Mouse (Mus musculus): Measurements from ENCODE around the gene Btnl10. TPM values are rescaled to one million over a fixed set of nuclear protein-coding genes. Genes with fewer than 3 reads are reported as not detected.
A peak's percentile ranks its signal among the peaks of the same experiment; 100 is the strongest.

Btnl10 gene
- polyA plus RNA-seq, 1 experiment from 2014 or later: not detected

DNA sequence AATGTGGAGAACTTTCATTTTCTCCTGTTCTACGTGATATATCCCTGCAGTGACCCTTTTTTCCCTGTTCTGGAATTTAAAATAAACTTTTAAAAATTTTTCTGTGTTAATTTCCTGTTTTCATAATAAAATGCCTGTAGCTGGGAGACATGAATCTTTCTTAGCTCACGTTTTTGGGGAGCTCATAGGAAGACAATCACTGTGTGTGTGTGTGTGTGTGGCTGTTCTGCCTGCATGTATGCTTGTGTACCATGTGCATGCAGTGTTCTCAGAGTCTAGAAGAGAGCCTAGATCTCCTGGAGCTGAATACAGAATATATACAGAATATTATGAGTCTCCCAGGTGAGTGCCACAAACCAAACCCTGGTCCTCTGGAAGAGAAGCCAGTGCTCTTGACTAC is 9.3 kb downstream of the Btnl10 start:
- Histone ChIP-seq H3K27me3 (ENCODE audit: control insufficient read depth, insufficient read depth, low read length) (no peaks in the 10 kb centered on the region), H3K4me3 (ENCODE audit: low read depth, low read length) (no peak overlapping the region), H3K27ac (replicated peaks) (no peak overlapping the region), H3K9ac (ENCODE audit: low read length) (no peak overlapping the region), H3K4me2 (replicated peaks; ENCODE audit: low read depth) (no peak overlapping the region), H3K9me3 (ENCODE audit: control insufficient read depth, low read length) (no peaks in the 10 kb centered on the region), H3K36me3 (ENCODE audit: control insufficient read depth, insufficient read depth, low read length) (peaks cover 4% of the 10 kb centered on the region; the same call in 1 of the 2 replicates), H3K4me1 (replicated peaks; ENCODE audit: control insufficient read depth, insufficient read depth) (no peaks in the 10 kb centered on the region)
- no peak for DNase-seq (ENCODE audit: low spot score)
- 61% methylated on average over 2 of the region's 2 CpGs for WGBS
- no peak for TF ChIP-seq CTCF (IDR thresholded peaks at IDR 0.05; ENCODE audit: low read depth)
- TF ChIP-seq EP300 (optimal IDR thresholded peaks at IDR 0.05): no peak
- no peak for ATAC-seq (ENCODE audit: low FRiP score, low TSS enrichment)

DNA sequence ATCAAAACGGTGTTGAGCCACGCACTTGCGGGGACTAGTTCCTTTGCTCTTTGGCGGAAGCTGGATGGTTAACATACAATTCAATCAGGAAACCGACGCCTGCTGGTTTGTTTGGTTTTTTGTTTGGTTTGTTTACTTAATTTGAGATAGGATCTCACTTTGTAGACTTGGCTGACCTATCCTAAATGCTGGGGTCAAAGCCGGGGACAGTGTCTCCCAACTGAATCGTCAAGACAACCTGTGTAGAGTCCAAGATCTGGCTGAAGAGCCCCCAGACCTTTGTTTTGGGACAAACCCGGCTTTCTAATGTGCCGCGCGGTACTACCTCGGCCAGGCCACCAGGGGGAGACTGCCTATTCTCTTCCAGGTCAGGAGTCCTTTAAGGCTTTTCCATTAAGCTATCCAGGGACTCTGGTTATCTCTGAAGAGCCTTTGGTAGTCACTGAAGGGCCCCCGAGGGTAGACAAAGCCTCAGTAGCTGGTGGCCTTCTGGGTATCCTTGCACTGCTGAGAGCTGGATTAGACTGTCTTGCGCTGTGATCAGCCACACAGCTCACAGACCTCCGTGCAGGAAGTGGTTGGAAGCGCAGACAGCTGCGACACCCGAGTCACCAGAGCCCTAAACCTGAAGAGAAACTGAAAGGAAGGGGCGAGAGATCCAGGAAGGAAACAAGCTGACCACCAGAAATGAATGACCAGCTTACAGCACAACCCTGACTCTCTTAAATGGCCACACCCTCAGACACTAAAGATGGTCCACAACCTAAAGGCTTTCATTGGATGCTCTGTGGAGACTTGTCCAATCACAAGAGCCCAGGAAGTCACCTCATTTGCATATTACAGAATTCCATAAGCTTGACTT is 10.3 kb downstream of the Btnl10 start:
- DNase-seq (ENCODE audit: low spot score): peak; percentile 80
- no peaks in the 10 kb centered on the region for H3K9me3 ChIP-seq (ENCODE audit: control insufficient read depth, low read length)
- peak; percentile 82 for ATAC-seq (ENCODE audit: low FRiP score, low TSS enrichment)
- H3K27me3 ChIP-seq (ENCODE audit: control insufficient read depth, insufficient read depth, low read length): no peaks in the 10 kb centered on the region
- H3K4me2 ChIP-seq (replicated peaks; ENCODE audit: low read depth): peak overlapping the region; percentile 52
- TF ChIP-seq CTCF (IDR thresholded peaks at IDR 0.05; ENCODE audit: low read depth) (peak; percentile 84), EP300 (optimal IDR thresholded peaks at IDR 0.05) (no peak)
- 19% methylated on average over 20 of the region's 20 CpGs for whole genome bisulfite sequencing
- H3K36me3 ChIP-seq (ENCODE audit: control insufficient read depth, insufficient read depth, low read length): peaks cover 8% of the 10 kb centered on the region; the same call in 1 of the 2 replicates
- no peaks in the 10 kb centered on the region for H3K4me1 ChIP-seq (replicated peaks; ENCODE audit: control insufficient read depth, insufficient read depth)
- H3K4me3 ChIP-seq (ENCODE audit: low read depth, low read length): peak overlapping the region; percentile 21; the same call in 1 of the 2 replicates
- no peak overlapping the region for H3K9ac ChIP-seq (ENCODE audit: low read length)
- no peak overlapping the region; the same call in 1 of the 2 replicates for H3K27ac ChIP-seq (replicated peaks)

GRCm38 (mm10) chr11:58929055-58929454 is 11.3 kb downstream of the Btnl10 start:
- Histone ChIP-seq H3K27me3 (ENCODE audit: control insufficient read depth, insufficient read depth, low read length) (no peaks in the 10 kb centered on the region), H3K4me2 (replicated peaks; ENCODE audit: low read depth) (no peak overlapping the region), H3K9me3 (ENCODE audit: control insufficient read depth, low read length) (no peaks in the 10 kb centered on the region), H3K4me1 (replicated peaks; ENCODE audit: control insufficient read depth, insufficient read depth) (no peaks in the 10 kb centered on the region), H3K36me3 (ENCODE audit: control insufficient read depth, insufficient read depth, low read length) (peaks cover 11% of the 10 kb centered on the region; the same call in 1 of the 2 replicates), H3K27ac (replicated peaks) (no peak overlapping the region), H3K4me3 (ENCODE audit: low read depth, low read length) (no peak overlapping the region), H3K9ac (ENCODE audit: low read length) (no peak overlapping the region)
- 67% methylated on average over 4 of the region's 4 CpGs for WGBS
- no peak for DNase-seq (ENCODE audit: low spot score)
- no peak for ATAC-seq (ENCODE audit: low FRiP score, low TSS enrichment)
- TF ChIP-seq CTCF (IDR thresholded peaks at IDR 0.05; ENCODE audit: low read depth) (no peak), EP300 (optimal IDR thresholded peaks at IDR 0.05) (no peak)

DNA sequence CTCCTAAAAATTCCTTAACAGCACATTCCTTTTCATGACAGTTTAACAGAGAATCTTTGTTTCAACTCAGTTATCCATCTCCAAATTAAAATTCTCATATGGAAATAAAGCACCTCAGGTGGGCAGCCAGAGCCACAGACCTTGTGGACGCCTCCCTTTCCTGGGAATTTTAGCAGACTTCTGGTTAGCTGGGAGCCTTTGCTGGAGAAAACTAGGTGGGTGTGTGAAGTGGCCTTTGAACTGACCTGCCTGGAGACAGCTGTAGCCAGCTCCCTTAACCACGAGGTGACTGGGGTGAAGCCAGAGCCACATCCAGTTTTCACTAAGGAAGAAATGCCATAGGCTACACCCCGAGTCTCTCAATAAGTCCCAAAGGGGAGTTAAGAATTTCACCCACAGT is 11.9 kb downstream of the Btnl10 start:
- WGBS: 35% methylated on average over 3 of the region's 3 CpGs
- no peak overlapping the region for H3K4me3 ChIP-seq (ENCODE audit: low read depth, low read length)
- TF ChIP-seq EP300 (optimal IDR thresholded peaks at IDR 0.05) (no peak), CTCF (IDR thresholded peaks at IDR 0.05; ENCODE audit: low read depth) (no peak)
- H3K36me3 ChIP-seq (ENCODE audit: control insufficient read depth, insufficient read depth, low read length): peaks cover 11% of the 10 kb centered on the region; the same call in 1 of the 2 replicates
- DNase-seq (ENCODE audit: low spot score) (no peak), ATAC-seq (ENCODE audit: low FRiP score, low TSS enrichment) (no peak)
- H3K27ac ChIP-seq (replicated peaks): no peak overlapping the region
- no peaks in the 10 kb centered on the region for H3K27me3 ChIP-seq (ENCODE audit: control insufficient read depth, insufficient read depth, low read length)
- H3K4me1 ChIP-seq (replicated peaks; ENCODE audit: control insufficient read depth, insufficient read depth): no peaks in the 10 kb centered on the region
- H3K9ac ChIP-seq (ENCODE audit: low read length): no peak overlapping the region
- H3K9me3 ChIP-seq (ENCODE audit: control insufficient read depth, low read length): no peaks in the 10 kb centered on the region
- no peak overlapping the region for H3K4me2 ChIP-seq (replicated peaks; ENCODE audit: low read depth)

GRCm38 (mm10) chr11:58930254-58930653 is 12.5 kb downstream of the Btnl10 start:
- Histone ChIP-seq H3K27ac (replicated peaks) (no peak overlapping the region), H3K9me3 (ENCODE audit: control insufficient read depth, low read length) (no peaks in the 10 kb centered on the region), H3K4me1 (replicated peaks; ENCODE audit: control insufficient read depth, insufficient read depth) (no peaks in the 10 kb centered on the region), H3K27me3 (ENCODE audit: control insufficient read depth, insufficient read depth, low read length) (no peaks in the 10 kb centered on the region), H3K9ac (ENCODE audit: low read length) (no peak overlapping the region), H3K36me3 (ENCODE audit: control insufficient read depth, insufficient read depth, low read length) (peaks cover 13% of the 10 kb centered on the region; the same call in 1 of the 2 replicates), H3K4me3 (ENCODE audit: low read depth, low read length) (no peak overlapping the region), H3K4me2 (replicated peaks; ENCODE audit: low read depth) (no peak overlapping the region)
- TF ChIP-seq EP300 (optimal IDR thresholded peaks at IDR 0.05): no peak
- 84% methylated on average over 3 of the region's 3 CpGs for WGBS
- DNase-seq (ENCODE audit: low spot score): no peak
- ATAC-seq (ENCODE audit: low FRiP score, low TSS enrichment): no peak

DNA sequence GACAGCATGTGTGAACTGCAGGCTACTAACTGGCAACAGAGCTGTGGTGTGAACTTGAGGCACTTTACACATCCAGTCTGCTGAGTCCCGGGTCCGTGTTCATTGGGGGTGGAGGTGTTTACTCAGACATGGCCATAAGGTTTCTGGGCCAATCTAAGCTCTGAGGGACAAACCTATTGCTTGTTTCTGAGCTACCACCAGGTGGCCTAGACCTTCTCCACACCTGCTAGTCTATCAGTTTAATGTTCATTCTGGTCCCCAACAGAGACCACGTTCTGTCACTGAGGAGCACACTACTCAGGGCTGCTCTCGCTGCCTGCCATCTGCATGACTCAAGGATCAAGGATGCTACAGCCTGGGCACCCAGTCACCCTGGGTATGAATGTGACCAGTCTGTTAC is 13.9 kb downstream of the Btnl10 start:
- Histone ChIP-seq H3K9me3 (ENCODE audit: control insufficient read depth, low read length) (no peaks in the 10 kb centered on the region), H3K4me1 (replicated peaks; ENCODE audit: control insufficient read depth, insufficient read depth) (no peaks in the 10 kb centered on the region), H3K27me3 (ENCODE audit: control insufficient read depth, insufficient read depth, low read length) (no peaks in the 10 kb centered on the region), H3K4me2 (replicated peaks; ENCODE audit: low read depth) (no peak overlapping the region), H3K9ac (ENCODE audit: low read length) (no peak overlapping the region), H3K27ac (replicated peaks) (no peak overlapping the region), H3K4me3 (ENCODE audit: low read depth, low read length) (no peak overlapping the region), H3K36me3 (ENCODE audit: control insufficient read depth, insufficient read depth, low read length) (peaks cover 18% of the 10 kb centered on the region)
- whole genome bisulfite sequencing: 52% methylated on average over 4 of the region's 4 CpGs
- no peak for TF ChIP-seq EP300 (optimal IDR thresholded peaks at IDR 0.05)
- peak; percentile 60 for TF ChIP-seq CTCF (IDR thresholded peaks at IDR 0.05; ENCODE audit: low read depth)
- DNase-seq (ENCODE audit: low spot score): peak; percentile 29
- peak; percentile 24; the same call in 1 of the 2 replicates for ATAC-seq (ENCODE audit: low FRiP score, low TSS enrichment)

Measured in stomach, postnatal 0 days (tissue).